Comparison of ENCODE assay signal across 7 mouse cellular contexts in genomic region chr8:48555546-48556141, GRCm38 (mm10).
DNase-seq lines count a peak whose midpoint lies in the region; ATAC-seq and TF ChIP-seq lines count a peak whose summit lies in the region.

No protein-coding gene starts in this region.

- H3K4me3 ChIP-seq in brown adipose tissue, adult 24 weeks (ENCODE audit: insufficient read depth, low read depth, low read length) = peak overlapping the region; percentile 42
- H3K4me3 ChIP-seq in forebrain, embryonic 12.5 days (replicated peaks) = peak overlapping the region; percentile 82
- peak overlapping the region; percentile 75 for H3K4me3 ChIP-seq in heart, postnatal 0 days (ENCODE audit: low read depth, low read length)

- no peaks in the 10 kb centered on the region for H3K9me3 ChIP-seq in forebrain, embryonic 12.5 days
- no peaks in the 10 kb centered on the region for H3K9me3 ChIP-seq in heart, postnatal 0 days (replicated peaks; ENCODE audit: control insufficient read depth, low read length)

- 0 out of 2 replicates have a peak, but pooled peaks have one; percentile 4 for TF ChIP-seq CTCF in heart, postnatal 0 days (IDR thresholded peaks at IDR 0.05; ENCODE audit: low read depth)

- no peak overlapping the region for H3K27ac ChIP-seq in brown adipose tissue, adult 24 weeks (replicated peaks; ENCODE audit: low read depth, low read length)
- H3K27ac ChIP-seq in forebrain, embryonic 12.5 days = peak overlapping the region; percentile 97
- H3K27ac ChIP-seq in heart, postnatal 0 days (ENCODE audit: low read depth) = 0 out of 2 replicates have a peak overlapping the region, but pooled peaks have one; percentile 50

- H3K36me3 ChIP-seq in forebrain, embryonic 12.5 days (replicated peaks) = no peaks in the 10 kb centered on the region
- H3K36me3 ChIP-seq in heart, postnatal 0 days (replicated peaks; ENCODE audit: control insufficient read depth, insufficient read depth, low read length) = no peaks in the 10 kb centered on the region

- WGBS in forebrain, embryonic 12.5 days = under 1% methylated on average over 55 of the region's 55 CpGs
- WGBS in heart, postnatal 0 days = under 1% methylated on average over 55 of the region's 55 CpGs

- no peak for TF ChIP-seq EP300 in heart, postnatal 0 days (IDR thresholded peaks at IDR 0.05; ENCODE audit: low read depth)

- DNase-seq in R1 (ENCODE audit: low read depth, low spot score) = peak; percentile 81
- no peak for DNase-seq in heart, postnatal 0 days (ENCODE audit: low spot score)
- peak; percentile 37 to 62 for DNase-seq in layer of hippocampus, postnatal 10 days (ENCODE audit: low spot score in 2 of 2)
- DNase-seq in lung, postnatal 10 days = peak; percentile 2
- peak; percentile 59 for DNase-seq in right cerebral cortex, postnatal 4 days

- ATAC-seq in forebrain, embryonic 12.5 days (ENCODE audit: low FRiP score) = peak; percentile 81
- ATAC-seq in heart, postnatal 0 days (ENCODE audit: insufficient read depth, low read depth) = peak; percentile 51

- H3K4me2 ChIP-seq in forebrain, embryonic 12.5 days = peak overlapping the region; percentile 85
- H3K4me2 ChIP-seq in heart, postnatal 0 days (ENCODE audit: low read depth, low read length) = peak overlapping the region; percentile 95

- H3K27me3 ChIP-seq in forebrain, embryonic 12.5 days = peaks cover 8% of the 10 kb centered on the region; the same call in 1 of the 2 replicates
- peaks cover 11% of the 10 kb centered on the region; the same call in 1 of the 2 replicates for H3K27me3 ChIP-seq in heart, postnatal 0 days (ENCODE audit: control insufficient read depth, insufficient read depth, low read length)

- no peaks in the 10 kb centered on the region for H3K4me1 ChIP-seq in brown adipose tissue, adult 24 weeks (ENCODE audit: control insufficient read depth, insufficient read depth, insufficient read length, low read length)
- H3K4me1 ChIP-seq in forebrain, embryonic 12.5 days = peaks cover 20% of the 10 kb centered on the region
- H3K4me1 ChIP-seq in heart, postnatal 0 days (ENCODE audit: control insufficient read depth, insufficient read depth) = no peaks in the 10 kb centered on the region

- H3K9ac ChIP-seq in forebrain, embryonic 12.5 days = peak overlapping the region; percentile 85
- peak overlapping the region; percentile 46; the same call in 1 of the 2 replicates for H3K9ac ChIP-seq in heart, postnatal 0 days (replicated peaks; ENCODE audit: low read depth, low read length)
